Mouse (Mus musculus): ENCODE measurements at regions not wholly inside any gene's neighbourhood (a gene's known extent, or its start where the extent isn't known, plus 50 kb on each side); places are given as distances from the start of the nearest gene placed in this dataset.

DNA sequence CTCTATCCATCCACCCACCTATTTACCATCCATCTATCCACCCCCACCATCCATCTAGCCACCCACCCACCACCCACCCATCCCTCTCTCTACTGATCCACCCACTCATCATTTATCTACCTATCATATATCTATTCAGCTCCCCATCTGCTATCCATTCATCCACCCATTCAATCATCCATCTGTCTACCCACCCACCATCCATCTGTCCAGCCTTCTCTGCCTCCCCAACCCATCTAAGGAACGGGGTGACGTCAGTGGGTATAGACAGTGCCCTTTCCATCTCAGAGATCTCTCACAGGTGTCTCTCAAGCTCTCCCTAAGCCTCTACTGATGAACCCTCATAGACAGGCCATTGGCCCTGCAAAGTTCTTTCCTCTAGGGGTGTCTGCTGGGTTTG, 67.5 kb upstream of the Ccnd1 start:
- Histone ChIP-seq H3K9ac (no peak overlapping the region), H3K36me3 (no peaks in the 10 kb centered on the region), H3K4me2 (no peak overlapping the region), H3K4me3 (replicated peaks) (no peak overlapping the region), H3K27ac (no peak overlapping the region), H3K27me3 (replicated peaks) (no peaks in the 10 kb centered on the region), H3K4me1 (no peaks in the 10 kb centered on the region), H3K9me3 (no peaks in the 10 kb centered on the region)
- WGBS, result 78% methylated on average over 2 of the region's 2 CpGs
- ATAC-seq (ENCODE audit: insufficient read depth, low FRiP score, low read depth), result no peak

DNA sequence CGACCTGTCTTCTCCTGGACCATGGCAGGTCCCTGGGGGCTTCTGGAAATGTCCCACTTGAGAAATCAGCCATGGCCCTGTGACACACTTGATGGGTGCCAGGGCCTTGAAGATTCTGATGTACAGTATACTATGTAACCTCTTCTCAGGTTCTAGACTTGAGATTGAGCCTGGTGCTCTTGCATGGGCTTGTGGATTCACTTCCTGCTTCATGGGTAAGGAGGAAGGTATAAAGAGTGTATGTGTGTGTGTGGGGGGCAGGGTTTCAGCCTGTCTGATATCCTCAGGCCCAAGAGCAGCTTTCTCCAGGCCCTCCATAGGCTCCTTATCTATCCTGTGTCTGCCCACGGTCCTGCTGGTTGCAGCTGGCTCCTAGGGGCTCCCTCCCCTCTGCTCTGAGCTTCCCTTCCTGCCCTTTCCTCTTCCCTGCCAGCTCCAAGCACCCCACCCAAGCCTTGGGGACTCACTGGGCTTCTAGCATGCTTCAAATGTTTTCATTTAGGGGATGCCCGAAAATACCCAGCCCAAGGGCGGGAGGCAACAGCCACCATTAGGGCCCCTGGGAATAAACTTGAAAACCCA, 61.9 kb upstream of the Ccnd1 start:
- Histone ChIP-seq H3K4me2 (no peak overlapping the region), H3K27ac (no peak overlapping the region), H3K9ac (no peak overlapping the region), H3K27me3 (replicated peaks) (no peaks in the 10 kb centered on the region), H3K4me3 (replicated peaks) (no peak overlapping the region), H3K4me1 (no peaks in the 10 kb centered on the region), H3K36me3 (no peaks in the 10 kb centered on the region), H3K9me3 (no peaks in the 10 kb centered on the region)
- 59% methylated on average over 4 of the region's 4 CpGs for WGBS
- ATAC-seq (ENCODE audit: insufficient read depth, low FRiP score, low read depth), result no peak

DNA sequence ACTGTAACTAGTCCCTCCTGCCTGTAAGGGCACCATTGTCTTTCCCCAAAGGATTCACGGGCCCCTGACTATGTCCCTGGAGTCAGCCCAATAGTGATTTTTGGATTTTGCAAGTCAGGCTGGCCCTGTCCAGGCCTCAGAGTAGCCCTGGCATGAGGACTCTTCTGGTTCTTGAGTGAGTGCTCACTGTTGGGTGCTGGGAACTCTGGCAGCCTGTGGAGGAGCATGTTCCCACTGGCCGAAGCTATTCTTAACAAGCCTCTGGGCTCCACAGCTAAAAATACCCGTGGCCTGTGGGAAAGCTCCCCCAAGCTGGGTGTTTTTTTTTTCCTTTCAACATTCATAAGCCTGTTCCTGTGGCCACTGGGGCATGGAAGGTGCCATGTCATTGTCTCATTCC, 60.0 kb upstream of the Ccnd1 start:
- 72% methylated on average over 3 of the region's 3 CpGs for WGBS
- Histone ChIP-seq H3K4me1 (no peaks in the 10 kb centered on the region), H3K27ac (no peak overlapping the region), H3K9me3 (no peaks in the 10 kb centered on the region), H3K27me3 (replicated peaks) (no peaks in the 10 kb centered on the region), H3K4me3 (replicated peaks) (no peak overlapping the region), H3K9ac (no peak overlapping the region), H3K36me3 (no peaks in the 10 kb centered on the region), H3K4me2 (no peak overlapping the region)
- no peak for ATAC-seq (ENCODE audit: insufficient read depth, low FRiP score, low read depth)

DNA sequence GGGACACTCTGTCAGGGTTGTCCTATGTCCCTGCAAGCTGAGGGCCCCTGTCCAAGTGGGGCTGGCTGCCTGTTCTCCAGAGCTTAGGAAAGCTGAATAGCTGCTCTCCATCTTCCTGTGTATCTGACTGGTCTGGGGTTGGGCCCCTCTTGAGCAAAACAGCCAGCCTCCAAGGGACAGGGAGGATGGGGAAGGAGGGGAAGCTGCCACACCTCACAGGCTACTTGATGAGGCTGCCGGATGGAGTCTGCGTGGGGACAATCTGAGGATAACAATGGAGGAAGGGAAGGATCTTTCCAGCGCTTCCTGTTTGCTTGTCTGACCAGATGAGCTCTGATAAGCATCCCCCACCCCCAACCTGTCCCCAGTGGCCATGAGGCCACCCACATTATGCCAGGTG, 57.1 kb upstream of the Ccnd1 start:
- H3K4me3 ChIP-seq (replicated peaks), result no peak overlapping the region
- 0 out of 2 replicates have a peak overlapping the region, but pooled peaks have one; percentile 1 for H3K27ac ChIP-seq
- no peaks in the 10 kb centered on the region for H3K4me1 ChIP-seq
- 32% methylated on average over 3 of the region's 3 CpGs for WGBS
- no peak overlapping the region for H3K9ac ChIP-seq
- H3K36me3 ChIP-seq, result no peaks in the 10 kb centered on the region
- ATAC-seq (ENCODE audit: insufficient read depth, low FRiP score, low read depth), result no peak
- no peak overlapping the region for H3K4me2 ChIP-seq
- H3K9me3 ChIP-seq, result no peaks in the 10 kb centered on the region
- no peaks in the 10 kb centered on the region for H3K27me3 ChIP-seq (replicated peaks)

DNA sequence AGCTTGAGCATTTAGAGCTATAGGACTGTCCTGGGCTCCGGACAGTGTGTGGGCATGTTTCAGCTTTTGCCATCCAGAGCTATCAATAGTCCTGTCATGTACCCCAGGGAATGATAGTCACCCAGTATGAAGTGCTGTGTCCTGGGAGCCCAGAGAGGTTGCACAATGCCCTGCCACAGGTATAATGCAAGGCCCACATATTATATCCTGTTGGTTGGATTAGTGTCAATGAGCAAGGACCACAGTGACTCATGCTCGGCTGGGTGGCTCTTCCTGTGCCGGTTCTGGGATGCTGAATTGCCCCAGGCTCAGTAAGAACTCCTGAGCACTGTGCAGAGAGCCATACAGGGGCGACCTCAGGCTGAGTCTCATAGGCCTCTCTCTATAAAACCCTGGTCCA, 54.5 kb upstream of the Ccnd1 start:
- H3K4me1 ChIP-seq, result no peaks in the 10 kb centered on the region
- H3K9me3 ChIP-seq, result no peaks in the 10 kb centered on the region
- no peak for ATAC-seq (ENCODE audit: insufficient read depth, low FRiP score, low read depth)
- H3K4me2 ChIP-seq, result no peak overlapping the region
- H3K27me3 ChIP-seq (replicated peaks), result no peaks in the 10 kb centered on the region
- H3K9ac ChIP-seq, result no peak overlapping the region
- no peaks in the 10 kb centered on the region for H3K36me3 ChIP-seq
- H3K4me3 ChIP-seq (replicated peaks), result no peak overlapping the region
- 75% methylated on average over 4 of the region's 4 CpGs for WGBS
- no peak overlapping the region for H3K27ac ChIP-seq

DNA sequence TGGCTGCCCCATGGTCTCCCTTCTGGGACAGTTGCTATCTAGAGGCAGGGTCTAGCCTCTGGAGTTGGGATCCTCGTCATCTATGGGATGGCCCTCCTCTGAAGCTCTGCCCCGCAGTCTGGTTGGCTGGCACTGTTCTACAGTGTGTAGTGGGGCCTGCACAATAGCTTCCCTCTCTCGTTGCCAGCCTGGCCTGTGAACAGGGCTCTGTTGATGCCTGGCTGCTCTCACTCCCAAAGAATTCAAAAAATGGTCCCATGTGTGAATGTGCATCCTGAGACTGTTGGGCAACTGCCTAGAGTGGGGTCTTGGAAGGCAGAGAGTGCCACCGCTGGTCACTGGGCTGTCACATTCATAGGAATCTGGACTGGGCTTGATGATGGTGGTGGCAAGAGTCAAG, 53.8 kb upstream of the Ccnd1 start:
- Histone ChIP-seq H3K4me1 (no peaks in the 10 kb centered on the region), H3K27me3 (replicated peaks) (no peaks in the 10 kb centered on the region), H3K9ac (no peak overlapping the region), H3K4me2 (no peak overlapping the region), H3K27ac (no peak overlapping the region), H3K4me3 (replicated peaks) (no peak overlapping the region), H3K36me3 (no peaks in the 10 kb centered on the region), H3K9me3 (no peaks in the 10 kb centered on the region)
- WGBS, result 78% methylated on average over 4 of the region's 4 CpGs
- no peak for ATAC-seq (ENCODE audit: insufficient read depth, low FRiP score, low read depth)

DNA sequence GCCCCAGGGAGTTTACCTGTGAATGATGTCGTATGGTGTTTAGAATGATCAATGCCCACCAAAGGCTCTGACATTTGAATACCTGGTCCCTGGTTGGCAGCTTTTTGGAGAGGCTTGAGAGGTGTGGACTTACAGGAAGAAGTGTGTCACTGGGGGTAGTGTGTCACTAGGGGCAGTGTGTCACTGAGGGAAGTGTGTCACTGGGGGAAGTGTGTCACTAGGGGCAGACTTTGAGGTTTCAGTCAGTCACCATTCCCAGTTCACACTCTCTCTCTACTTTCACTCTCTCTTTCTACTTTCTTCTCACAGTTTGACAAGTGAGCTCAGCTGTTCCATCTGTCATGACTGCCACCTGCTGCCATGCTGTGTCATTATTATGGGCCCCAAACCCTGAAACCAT, 52.0 kb upstream of the Ccnd1 start:
- ATAC-seq (ENCODE audit: insufficient read depth, low FRiP score, low read depth), result no peak
- H3K4me1 ChIP-seq, result no peaks in the 10 kb centered on the region
- H3K9ac ChIP-seq, result no peak overlapping the region
- no peak overlapping the region for H3K4me2 ChIP-seq
- no peak overlapping the region for H3K4me3 ChIP-seq (replicated peaks)
- H3K9me3 ChIP-seq, result no peaks in the 10 kb centered on the region
- 87% methylated on average over 1 of the region's 1 CpGs for WGBS
- no peaks in the 10 kb centered on the region for H3K27me3 ChIP-seq (replicated peaks)
- H3K36me3 ChIP-seq, result no peaks in the 10 kb centered on the region
- H3K27ac ChIP-seq, result no peak overlapping the region
